Mouse (Mus musculus) spleen, embryonic (tissue): ENCODE measurements around the gene Endov.

Experiments
- CTCF ChIA-PET: fragments of 350-600 bp; sonication (Branson Sonifier 250); formaldehyde crosslinking; loops from one replicate; lab custom pipeline; 2022; lab: Charles Lee

Endov gene

DNA sequence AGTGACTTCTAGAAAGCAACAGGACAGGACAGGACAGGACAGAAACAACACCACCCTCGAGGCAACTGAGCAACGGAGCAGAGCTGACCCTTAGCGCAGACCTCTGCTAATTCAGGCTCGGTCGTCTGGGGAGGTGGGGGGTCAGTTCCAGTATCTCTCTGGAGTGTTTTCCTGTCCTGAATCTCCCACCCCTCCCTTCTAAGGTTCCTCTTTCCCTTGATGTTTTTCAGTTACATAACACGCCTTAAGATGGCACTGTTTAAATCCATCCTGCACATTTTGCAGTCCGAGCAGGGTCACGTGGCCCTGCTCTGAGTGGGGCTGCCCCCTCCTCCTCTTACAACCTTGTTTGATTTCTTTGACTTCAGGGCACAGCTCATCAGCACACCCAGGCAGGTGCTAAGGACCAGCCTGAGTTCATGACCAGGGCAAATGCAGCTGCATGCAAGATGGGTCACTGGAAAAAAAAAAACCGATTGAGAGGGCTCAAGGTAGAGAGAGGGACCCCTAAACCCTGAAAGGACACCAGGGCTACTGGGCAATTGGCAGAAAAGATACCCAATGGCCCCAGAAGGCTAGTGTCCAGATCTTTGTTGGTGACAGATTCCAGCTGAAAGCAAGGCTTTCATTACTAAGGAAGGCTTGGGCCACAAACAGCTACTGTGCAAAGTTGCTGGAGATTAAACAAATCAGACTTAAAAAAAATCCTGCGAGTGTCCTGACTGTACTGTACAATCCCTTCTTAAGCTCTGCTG is 54.8 kb downstream of the Endov start:
- CTCF ChIA-PET = interaction anchor here (0.6 to 0.7 kb wide), 2 partner anchors 15 to 164 kb away, joined by 3 read pairs; no protein-coding TSS in a partner anchor

DNA sequence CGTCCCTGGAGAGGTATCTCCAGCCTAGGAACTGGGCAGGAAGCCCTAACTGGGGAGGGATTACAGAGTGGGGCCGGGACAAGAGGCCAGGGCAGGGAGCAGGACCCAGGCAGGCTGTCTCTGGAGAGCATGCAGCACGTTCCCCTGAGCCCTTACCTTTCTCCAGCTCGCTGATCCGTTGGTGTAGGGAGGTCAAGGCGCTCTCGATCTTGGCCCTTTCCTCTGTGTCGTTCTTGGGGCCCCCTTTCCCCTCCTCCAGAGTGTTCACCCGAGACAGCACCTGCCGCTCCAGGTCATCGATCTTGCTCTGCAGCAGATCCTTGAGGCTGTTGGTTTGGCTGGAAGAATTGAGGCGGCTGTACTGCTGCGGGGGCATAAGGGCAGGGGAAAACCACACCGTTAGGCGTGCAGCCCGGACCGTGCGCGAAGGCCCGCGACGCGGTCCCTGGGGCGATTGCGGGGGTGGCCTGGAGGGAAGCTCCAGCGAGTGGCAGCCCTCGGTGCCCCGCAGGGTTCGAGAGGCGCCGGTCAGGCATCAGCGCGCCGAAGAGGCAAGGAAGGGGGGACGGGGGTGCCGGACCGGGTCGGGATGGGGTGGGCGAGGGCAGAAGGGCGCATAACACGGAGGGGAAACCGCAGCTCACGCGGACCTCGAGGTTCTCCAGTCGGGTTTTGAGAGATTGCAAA is 55.5 kb downstream of the Endov start:
- CTCF ChIA-PET = interaction anchor here (0.6 to 0.7 kb wide), 2 partner anchors 14 to 163 kb away, joined by 3 read pairs; no protein-coding TSS in a partner anchor

DNA sequence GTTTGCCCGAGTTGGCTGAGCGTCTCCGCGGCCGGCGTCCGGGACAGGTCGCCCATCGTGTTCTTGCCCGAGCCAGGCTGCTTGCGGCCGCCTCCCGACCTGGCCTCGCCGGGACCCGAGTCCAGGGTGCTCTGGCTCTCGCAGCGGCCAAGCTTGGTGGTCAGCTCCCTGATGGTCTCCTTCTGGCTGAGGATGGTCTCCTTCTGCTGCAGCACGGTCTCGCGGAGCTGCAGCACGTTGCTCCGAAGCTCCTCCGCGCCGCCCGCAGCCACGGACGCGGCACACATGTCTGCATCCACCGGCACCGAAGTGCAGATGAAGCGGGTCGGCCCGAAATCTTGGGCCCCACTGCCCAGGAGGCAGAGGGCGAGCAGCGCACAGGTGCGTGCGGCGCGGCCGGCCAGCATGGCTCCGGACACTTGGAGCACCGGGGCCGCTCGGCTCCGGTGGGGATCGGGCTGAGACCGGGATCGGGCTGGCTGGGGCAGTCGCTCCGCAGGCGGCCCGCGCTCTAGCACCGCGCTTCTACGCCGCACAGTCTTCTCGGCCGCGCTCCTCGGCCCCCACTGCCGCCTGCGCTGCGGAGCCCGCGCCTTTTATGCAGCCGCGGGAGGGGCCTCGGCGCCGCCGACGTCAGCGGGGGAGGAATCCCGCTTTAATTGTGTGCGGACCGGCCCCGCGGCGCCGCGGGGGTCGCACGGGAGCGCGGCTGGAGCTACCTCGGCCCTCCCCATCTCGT is 56.2 kb downstream of the Endov start, which contains the start of gene Nptx1:
TSS of gene Nptx1 (minus strand) at position 571 of the 739 bp plus-strand sequence.
- CTCF ChIA-PET = no interaction called here

DNA sequence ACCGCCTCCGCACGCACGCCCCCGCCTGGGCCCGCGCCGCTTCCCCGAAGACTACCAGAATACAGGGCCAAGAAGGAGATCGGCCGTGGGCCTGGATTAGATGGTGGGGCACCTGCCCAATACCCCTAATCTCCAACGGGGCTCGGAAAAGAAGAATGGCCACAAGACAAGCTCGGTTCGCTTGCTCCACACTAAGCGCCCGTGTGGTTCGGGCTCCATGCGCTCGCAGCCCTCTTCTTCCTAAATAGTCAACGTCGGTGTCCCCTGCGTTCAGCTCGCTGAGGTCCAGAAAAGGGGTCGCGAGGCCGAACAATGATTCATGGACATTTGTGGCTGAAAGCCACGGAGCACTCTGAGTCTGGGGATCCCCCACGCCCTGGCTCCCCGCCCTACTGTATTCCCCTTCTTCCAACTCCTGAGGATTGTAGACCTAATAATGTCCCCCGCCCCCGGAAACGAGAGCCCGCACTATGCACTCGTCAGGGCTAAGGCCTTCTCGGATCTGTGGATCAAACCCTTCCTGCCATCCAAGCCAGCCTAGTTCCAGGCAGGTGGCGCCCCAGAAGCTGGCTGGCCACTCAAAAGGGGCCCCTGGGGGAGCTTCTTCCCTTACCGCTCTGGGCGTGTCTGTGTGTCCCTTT is 56.9 kb downstream of the Endov start:
- CTCF ChIA-PET = no interaction called here

DNA sequence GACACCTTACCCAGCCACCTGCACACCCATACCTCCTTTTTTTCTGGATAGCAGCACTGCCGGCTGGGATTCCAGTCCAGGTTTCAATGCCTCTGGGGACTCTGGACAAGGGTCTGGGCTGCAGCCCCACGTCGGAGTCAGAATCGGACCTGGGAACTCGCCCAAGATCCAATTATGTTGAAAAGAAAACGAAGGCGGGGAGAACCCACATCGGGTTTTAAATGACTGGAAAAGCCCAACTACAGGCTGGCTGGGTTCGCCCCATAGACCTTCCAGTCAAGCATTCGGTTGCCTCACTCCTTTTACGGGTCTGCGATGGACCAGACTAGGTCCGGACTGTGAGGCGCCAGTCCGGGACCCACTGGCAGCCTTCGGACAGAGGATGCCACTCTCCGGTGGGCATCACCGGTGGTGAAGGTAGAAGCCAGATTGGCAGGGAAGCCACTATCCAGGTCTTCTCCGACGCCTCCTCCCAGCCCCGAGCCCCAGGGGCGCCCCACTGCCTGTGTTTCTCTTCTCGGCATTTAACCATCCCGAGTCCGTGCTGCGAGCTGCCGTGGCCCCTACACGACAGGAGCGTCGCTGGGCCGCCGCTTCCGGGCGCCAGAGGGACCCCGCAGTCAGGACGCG is 57.7 kb downstream of the Endov start:
- CTCF ChIA-PET = no interaction called here

DNA sequence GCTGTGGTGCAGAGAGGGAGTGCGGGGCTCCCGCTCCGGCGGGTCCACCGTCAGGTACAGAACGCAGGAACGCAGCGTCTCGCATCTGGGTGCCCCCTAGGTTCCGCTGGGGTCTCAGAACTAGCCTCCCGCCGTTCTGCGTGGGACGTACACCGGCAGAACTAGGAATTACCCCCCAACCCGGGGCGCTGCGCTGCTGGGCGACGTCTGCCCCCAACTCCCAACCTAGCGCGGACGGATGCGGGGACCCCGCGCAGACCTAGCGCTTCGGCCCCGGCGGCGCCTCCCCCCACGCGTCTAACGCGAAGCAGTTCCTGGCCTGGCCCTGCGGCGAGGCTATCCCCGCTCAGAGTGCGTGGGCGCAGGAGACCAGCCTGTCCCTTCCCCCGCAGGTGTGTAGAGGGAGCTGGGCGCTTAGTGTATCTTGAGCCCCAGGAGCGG is 58.2 kb downstream of the Endov start:
- CTCF ChIA-PET = no interaction called here

DNA sequence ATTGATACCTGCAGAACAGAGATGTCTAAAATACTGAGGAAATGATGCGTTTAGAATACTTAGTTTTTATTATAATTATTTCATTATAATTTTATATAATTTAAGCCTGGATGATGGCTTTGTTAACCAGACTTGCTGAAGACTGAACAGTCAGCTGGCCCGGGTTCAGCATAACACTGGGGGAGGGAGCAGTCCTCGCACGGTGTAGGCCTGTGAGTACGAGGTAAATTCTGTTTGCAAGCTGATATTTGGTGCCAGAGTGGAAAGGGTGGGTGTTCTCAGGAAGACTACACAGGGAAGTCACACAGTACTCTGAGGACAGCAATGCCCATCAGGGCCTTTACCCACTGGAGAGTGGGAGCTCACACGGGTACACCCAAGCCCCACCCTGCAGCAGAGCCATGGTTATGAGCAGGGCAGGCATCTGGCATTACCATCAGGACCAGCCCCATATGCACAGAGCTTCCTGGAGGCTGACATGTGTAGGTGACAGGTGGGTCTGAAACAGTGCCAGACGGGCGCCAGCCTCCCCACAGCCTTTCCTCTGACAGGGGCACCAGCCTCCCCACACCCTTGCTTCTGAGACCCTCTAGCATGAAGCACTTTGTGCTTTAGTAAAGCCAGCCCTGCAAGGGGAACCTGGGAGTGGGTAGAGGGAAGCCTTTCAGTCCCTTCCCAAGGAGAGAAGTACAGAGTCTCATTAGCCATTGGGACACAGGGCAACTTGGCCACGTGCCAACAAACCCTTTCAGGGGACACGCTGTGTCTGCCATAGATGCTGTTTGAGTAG is 59.6 kb downstream of the Endov start:
- CTCF ChIA-PET = no interaction called here

DNA sequence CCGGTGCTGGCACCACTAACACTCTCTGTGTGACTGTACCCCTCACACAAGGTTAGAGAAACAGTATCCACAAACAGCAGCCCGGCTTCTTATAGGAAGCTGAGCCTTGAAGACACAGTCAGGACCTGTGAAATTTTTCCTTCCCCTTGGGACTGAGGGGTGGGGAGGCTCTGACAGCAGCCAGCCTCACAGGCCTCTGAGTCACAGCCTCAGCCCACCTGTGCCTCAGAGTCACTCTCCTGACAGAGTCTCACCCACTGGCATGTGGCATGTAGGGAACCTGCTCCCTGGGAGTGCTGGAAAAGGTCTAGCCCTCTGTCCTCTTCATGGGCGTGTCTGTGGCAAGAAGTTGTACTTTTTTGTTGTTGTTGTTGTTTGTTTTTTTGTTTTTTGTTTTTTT is 60.3 kb downstream of the Endov start:
- CTCF ChIA-PET = interaction anchor here (0.6 kb wide), 1 partner anchor 72 kb away, joined by 6 read pairs; no protein-coding TSS in a partner anchor

DNA sequence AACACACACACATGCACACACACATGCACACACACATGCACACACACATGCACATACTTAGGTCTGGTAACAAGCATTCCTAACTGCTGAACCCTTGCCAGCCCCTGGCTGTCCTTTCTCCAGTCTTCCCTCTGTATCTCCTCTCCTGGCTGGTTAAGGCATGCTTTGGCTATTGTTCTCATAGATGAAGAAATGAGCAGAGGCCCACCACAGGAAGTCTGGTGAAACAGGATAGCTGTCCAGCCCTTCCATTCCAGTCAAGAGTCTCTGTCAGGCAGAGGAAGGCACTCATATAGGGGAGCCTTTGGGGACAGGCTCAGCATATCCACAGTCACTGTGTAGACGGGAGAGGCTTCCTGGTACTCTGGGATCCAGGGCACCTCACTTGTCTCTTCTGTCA is 61.2 kb downstream of the Endov start:
- CTCF ChIA-PET = no interaction called here

DNA sequence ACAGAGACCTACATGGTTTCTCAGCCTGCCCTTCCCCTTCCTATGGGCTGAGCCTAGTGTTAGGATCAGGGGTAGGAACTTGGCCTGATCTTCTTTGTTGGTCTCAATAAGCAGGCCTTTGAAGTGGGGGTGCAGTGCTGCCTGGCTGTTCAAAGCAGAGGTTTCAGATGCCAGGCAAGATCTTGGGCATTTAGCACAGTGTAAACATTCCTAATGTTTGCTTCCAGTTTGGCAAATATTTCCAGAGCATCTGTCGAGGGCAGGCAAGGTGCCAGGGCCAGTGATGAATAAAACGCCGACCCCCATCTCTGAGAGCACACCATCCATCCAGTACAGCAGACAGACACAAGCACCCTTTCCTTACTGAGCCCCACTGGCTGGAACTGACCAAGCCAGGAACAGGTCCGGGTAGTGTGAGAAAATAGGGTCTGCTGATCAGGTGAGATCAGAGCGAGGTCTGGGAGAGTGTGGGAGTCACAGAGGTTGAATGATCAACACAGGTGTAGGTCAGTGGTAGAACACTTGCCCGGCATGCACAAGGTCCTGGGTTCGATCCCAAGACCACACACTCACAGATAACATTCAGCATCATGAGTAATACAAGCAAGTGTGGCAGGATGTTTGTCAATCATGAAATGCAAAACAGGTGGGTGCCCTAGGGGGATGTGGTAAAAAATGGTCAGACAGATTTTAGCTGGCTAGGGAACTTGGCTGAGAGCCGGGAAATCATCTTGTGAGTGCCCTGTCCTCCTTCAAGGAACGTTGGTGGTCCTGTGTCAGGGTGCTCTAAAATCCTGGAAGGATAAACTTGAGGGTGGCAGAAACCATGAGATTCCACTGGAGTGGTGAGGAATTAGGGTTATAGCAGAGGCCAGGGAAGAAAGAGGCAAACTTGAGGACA is 62.0 kb downstream of the Endov start:
- CTCF ChIA-PET = no interaction called here

DNA sequence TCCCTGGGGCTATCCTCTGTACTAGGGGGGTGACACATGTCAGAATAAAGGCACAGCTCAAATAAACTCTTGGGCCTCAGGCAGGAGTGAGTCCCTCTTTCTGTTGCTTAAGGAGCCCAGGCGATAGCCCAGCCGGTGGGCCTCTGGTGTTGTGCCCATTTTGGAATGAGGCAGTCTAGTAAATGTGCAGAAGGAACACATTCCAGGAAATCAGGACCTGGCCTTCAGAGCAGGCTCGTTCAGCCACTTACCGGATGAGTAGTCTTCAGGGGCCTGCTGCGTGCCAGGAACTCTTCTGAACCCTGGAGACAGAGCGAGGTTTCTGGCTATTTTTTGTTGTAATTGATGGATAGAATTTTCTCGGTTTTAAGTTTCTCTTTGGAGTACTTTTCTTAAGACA is 63.6 kb downstream of the Endov start:
- CTCF ChIA-PET = no interaction called here

DNA sequence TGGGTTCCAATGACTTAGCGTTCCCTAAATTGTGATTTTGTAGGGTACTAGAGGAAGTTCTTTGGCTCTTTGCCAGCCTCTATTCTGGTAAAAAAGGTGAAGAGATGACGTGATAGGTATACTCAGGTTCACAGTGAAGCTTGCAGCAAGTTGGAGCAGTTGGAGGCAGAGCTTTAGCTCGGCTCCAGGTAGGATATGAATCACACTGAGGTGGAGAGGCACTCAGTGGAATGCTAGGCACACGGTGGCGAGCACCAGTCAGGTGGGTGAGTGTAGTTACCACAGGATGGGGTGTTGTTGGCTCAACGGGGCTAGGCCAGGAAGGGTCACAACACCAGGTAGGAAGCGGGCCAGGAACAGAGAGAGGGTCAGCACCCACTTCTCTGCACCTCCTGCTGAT is 64.0 kb downstream of the Endov start:
- CTCF ChIA-PET = no interaction called here

DNA sequence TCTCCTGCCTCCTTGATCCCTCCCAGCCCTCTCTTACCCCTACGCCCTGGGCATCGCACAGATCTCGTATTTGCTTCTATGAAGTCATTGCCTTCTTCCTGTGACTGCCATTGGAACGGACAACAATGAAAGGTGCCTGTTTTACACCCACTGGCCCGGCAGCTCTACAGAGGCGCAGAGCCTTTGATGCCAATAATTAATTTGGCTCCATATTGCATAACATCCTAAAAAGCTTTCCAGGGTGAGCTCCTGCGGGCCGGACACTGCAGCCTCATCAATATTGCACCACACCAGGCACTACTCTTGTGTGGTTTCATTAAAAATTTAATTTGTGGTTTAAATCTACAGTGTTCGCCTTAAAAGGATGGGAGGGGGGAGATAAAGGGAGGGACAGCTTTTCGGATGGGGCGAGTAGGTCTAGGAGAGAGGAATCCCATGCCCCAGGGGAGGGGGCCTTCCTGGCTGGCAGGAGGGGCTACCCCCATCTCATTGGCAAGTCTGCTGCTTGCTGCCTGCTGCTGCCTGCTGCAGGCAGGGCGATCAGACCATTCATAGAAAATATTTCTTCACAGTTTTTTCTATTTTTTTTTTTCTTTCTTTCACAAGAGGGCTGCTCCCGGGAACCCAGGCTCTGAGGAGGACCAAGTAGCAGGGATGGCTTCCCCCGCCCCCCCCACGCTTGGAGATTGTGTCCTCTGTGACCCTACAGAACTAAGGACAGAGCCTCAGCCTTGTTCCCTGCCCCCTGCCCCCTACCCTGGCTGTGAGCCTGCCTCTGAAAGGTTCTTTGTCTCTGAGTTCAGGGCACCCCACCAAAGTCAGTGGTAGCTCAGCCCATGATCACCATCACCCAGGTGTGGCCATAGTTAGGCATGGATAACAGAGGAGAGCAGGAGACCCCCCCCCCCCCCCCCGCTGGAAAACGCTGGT is 67.1 kb downstream of the Endov start:
- CTCF ChIA-PET = interaction anchor here (0.7 kb wide), 1 partner anchor 266 kb away, joined by 3 read pairs; no protein-coding TSS in a partner anchor

DNA sequence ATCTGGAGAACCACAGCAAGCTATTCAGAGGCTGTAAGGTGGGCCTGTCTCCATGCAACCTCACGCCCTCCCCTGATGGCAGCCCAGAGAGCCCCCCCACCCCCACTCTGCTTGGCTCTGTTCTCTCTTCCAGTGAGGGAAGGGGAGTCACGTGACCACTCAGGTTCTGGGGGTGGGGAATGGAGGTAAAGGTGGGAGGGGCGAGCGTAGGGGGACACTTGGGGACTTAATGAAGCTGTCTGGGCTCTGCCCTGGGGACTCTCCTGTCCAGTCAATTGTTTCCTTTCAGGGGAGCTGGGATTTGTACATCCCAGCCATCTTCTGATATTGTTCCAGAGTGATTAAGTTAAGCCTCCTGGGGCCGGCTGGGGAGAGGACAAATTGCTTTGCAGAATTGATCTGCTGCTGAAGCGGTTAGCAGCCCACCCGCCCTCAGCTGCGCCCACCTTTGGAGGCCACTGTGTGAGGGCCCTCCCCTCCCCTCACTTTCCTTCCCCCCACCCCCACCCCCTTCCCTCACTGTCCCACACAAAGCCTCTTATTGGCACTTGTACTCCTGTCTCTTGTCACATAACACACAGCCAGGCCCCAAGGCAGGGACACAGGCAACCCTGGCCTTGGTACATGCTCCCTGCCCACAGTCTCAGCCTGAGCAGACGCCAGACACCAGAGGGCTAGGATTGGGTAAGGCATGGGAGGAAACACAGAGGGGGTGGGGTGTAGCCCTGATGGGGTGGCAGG is 67.9 kb downstream of the Endov start:
- CTCF ChIA-PET = no interaction called here
